ENCODE assay signal across 25 mouse cellular contexts in genomic region chr16:57853751-57854150, GRCm38 (mm10).
DNase-seq lines count a peak whose midpoint lies in the region; ATAC-seq and TF ChIP-seq lines count a peak whose summit lies in the region.
"Had no signal": no experiment of that assay in that cellular context is flagged by ENCODE, and none has a peak within 500 bp of the region (broad histone marks: within the 10 kb centered on the region; RNA-seq: fewer than 3 reads in every experiment).

No protein-coding gene starts in this region.

- no peaks in the 10 kb centered on the region for H3K27me3 ChIP-seq in kidney, adult 2 months (replicated peaks; ENCODE audit: control insufficient read depth, insufficient read depth, low read length)
- no peaks in the 10 kb centered on the region for H3K27me3 ChIP-seq in kidney, embryonic 16.5 days (ENCODE audit: insufficient read depth, low read length)
- H3K27me3 ChIP-seq in lung, postnatal 0 days (replicated peaks; ENCODE audit: insufficient read depth, low read length), result no peaks in the 10 kb centered on the region
- H3K27me3 ChIP-seq: hindbrain, embryonic 13.5 days; intestine, embryonic 15.5 days; Patski had no signal

- ATAC-seq in kidney, embryonic 16.5 days (ENCODE audit: low FRiP score, low TSS enrichment), result no peak
- no peak for ATAC-seq in lung, postnatal 0 days
- ATAC-seq: forebrain, embryonic 13.5 days; forebrain, embryonic 16.5 days; hindbrain, embryonic 16.5 days; intestine, embryonic 15.5 days; Patski had no signal

- H3K27ac ChIP-seq in kidney, adult 2 months (ENCODE audit: insufficient read depth, low read depth, low read length), result no peak overlapping the region
- no peak overlapping the region for H3K27ac ChIP-seq in kidney, embryonic 16.5 days (ENCODE audit: low read length)
- H3K27ac ChIP-seq in lung, postnatal 0 days (ENCODE audit: low read length), result no peak overlapping the region
- H3K27ac ChIP-seq: forebrain, embryonic 10.5 days; forebrain, embryonic 13.5 days; hindbrain, embryonic 10.5 days; hindbrain, embryonic 13.5 days; intestine, embryonic 15.5 days had no signal

- 55% methylated on average over 3 of the region's 3 CpGs for WGBS in kidney, adult 2 months
- 57% methylated on average over 3 of the region's 3 CpGs for WGBS in kidney, embryonic 16.5 days
- 36% methylated on average over 3 of the region's 3 CpGs for WGBS in lung, postnatal 0 days

- intact Hi-C loops in heart, postnatal 36 days (cut with DNase I), result loop anchor here (5.0 kb wide), 2 partner anchors 74 to 211 kb away; no protein-coding TSS in a partner anchor

- no peak overlapping the region for H3K9ac ChIP-seq in kidney, embryonic 16.5 days (replicated peaks; ENCODE audit: low read length)
- H3K9ac ChIP-seq in lung, postnatal 0 days (replicated peaks; ENCODE audit: low read depth), result no peak overlapping the region
- H3K9ac ChIP-seq: forebrain, embryonic 13.5 days; hindbrain, embryonic 13.5 days; intestine, embryonic 15.5 days had no signal

- H3K9me3 ChIP-seq in kidney, embryonic 16.5 days (ENCODE audit: low read length), result no peaks in the 10 kb centered on the region
- H3K9me3 ChIP-seq in lung, postnatal 0 days (ENCODE audit: low read length), result no peaks in the 10 kb centered on the region
- H3K9me3 ChIP-seq: forebrain, embryonic 10.5 days; forebrain, embryonic 13.5 days; G1E; hindbrain, embryonic 10.5 days; hindbrain, embryonic 13.5 days; intestine, embryonic 15.5 days had no signal

- H3K36me3 ChIP-seq in kidney, adult 2 months (ENCODE audit: control insufficient read depth, insufficient read depth, low read length), result no peaks in the 10 kb centered on the region
- no peaks in the 10 kb centered on the region for H3K36me3 ChIP-seq in kidney, embryonic 16.5 days (ENCODE audit: insufficient read depth, low read length)
- H3K36me3 ChIP-seq in lung, postnatal 0 days (ENCODE audit: insufficient read depth, low read length), result no peaks in the 10 kb centered on the region
- H3K36me3 ChIP-seq: forebrain, embryonic 10.5 days; G1E; hindbrain, embryonic 10.5 days; hindbrain, embryonic 13.5 days; intestine, embryonic 15.5 days had no signal

- no peak for TF ChIP-seq POLR2A in kidney, adult 2 months (IDR thresholded peaks at IDR 0.05; ENCODE audit: low read depth, low read length)

- H3K4me2 ChIP-seq in kidney, embryonic 16.5 days (replicated peaks; ENCODE audit: low read depth, low read length), result no peak overlapping the region
- no peak overlapping the region for H3K4me2 ChIP-seq in lung, postnatal 0 days (replicated peaks; ENCODE audit: low read depth, low read length)
- H3K4me2 ChIP-seq: forebrain, embryonic 13.5 days; hindbrain, embryonic 13.5 days; intestine, embryonic 15.5 days had no signal

- no peaks in the 10 kb centered on the region for H3K4me1 ChIP-seq in kidney, adult 2 months (ENCODE audit: control insufficient read depth, insufficient read depth, low read length)
- peaks cover 6% of the 10 kb centered on the region; the same call in 1 of the 2 replicates for H3K4me1 ChIP-seq in kidney, embryonic 16.5 days (ENCODE audit: insufficient read depth, low read length)
- H3K4me1 ChIP-seq in lung, postnatal 0 days (ENCODE audit: insufficient read depth, low read depth, low read length), result no peaks in the 10 kb centered on the region
- H3K4me1 ChIP-seq: intestine, embryonic 15.5 days had no signal

- peak; percentile 84 for DNase-seq in heart, adult 11 months
- no peak for DNase-seq in heart, postnatal 4 days
- DNase-seq in heart, adult 8-10 months (ENCODE audit: low spot score), result peak; percentile 65
- DNase-seq in heart, postnatal 36 days, result no peak
- DNase-seq in kidney, adult 2 months, result peak; percentile 10
- DNase-seq in lung, postnatal 0 days (ENCODE audit: low spot score), result no peak
- no peak for DNase-seq in lung, postnatal 14 days
- DNase-seq: adrenal gland, postnatal 10 days; adrenal gland, postnatal 36 days; B cell, adult 2 months; cerebellum, adult 18-20 months; cerebellum, adult 9-10 months; cerebellum, postnatal 14 days; gastrocnemius, postnatal 25 days; kidney, adult 11 months had no signal

- peak; percentile 33; the same call in 1 of the 2 replicates for TF ChIP-seq EP300 in lung, postnatal 0 days (IDR thresholded peaks at IDR 0.05)

- H3K4me3 ChIP-seq in kidney, adult 2 months (ENCODE audit: insufficient read depth, low read depth, low read length), result no peak overlapping the region
- H3K4me3 ChIP-seq in kidney, embryonic 16.5 days (ENCODE audit: low read length), result no peak overlapping the region
- H3K4me3 ChIP-seq in lung, postnatal 0 days (ENCODE audit: low read depth, low read length), result no peak overlapping the region
- H3K4me3 ChIP-seq: forebrain, embryonic 10.5 days; forebrain, embryonic 13.5 days; hindbrain, embryonic 10.5 days; hindbrain, embryonic 13.5 days; intestine, embryonic 15.5 days had no signal

- no peak for TF ChIP-seq CTCF in kidney, adult 2 months (conservative IDR thresholded peaks at IDR 0.05; ENCODE audit: insufficient read depth, insufficient read length, low read depth, low read length)
- no peak for TF ChIP-seq CTCF in lung, postnatal 0 days (IDR thresholded peaks at IDR 0.05)

Comparison
In these comparisons a context has a peak if more than half of its experiments do, and no peak if none do; other contexts are left out.
1. DNase-seq: peak in heart, adult 11 months (single experiment), heart, adult 8-10 months (single experiment) and kidney, adult 2 months (single experiment); none in heart, postnatal 4 days (single experiment), heart, postnatal 36 days (0 of 2), lung, postnatal 0 days (single experiment) and lung, postnatal 14 days (single experiment).